Mouse (Mus musculus) bone marrow, adult 2 months (tissue): ENCODE results near the gene Slc3a2.

Source experiments
- CTCF ChIP-seq: fragments of 200-500 bp; IDR thresholded peaks from 2 replicates; pipeline ENCODE4 v1.5.1; 2011; ENCODE audit warnings: low read length, control low read depth; ENCODE audit not compliant: control insufficient read depth, insufficient read depth
- POLR2A ChIP-seq: fragments of 200-500 bp; IDR thresholded peaks from 2 replicates; pipeline ENCODE4 v1.6.1; 2011; ENCODE audit warnings: low read depth, mild to moderate bottlenecking, control low read depth, low read length, borderline replicate concordance; ENCODE audit not compliant: control insufficient read depth

DNA sequence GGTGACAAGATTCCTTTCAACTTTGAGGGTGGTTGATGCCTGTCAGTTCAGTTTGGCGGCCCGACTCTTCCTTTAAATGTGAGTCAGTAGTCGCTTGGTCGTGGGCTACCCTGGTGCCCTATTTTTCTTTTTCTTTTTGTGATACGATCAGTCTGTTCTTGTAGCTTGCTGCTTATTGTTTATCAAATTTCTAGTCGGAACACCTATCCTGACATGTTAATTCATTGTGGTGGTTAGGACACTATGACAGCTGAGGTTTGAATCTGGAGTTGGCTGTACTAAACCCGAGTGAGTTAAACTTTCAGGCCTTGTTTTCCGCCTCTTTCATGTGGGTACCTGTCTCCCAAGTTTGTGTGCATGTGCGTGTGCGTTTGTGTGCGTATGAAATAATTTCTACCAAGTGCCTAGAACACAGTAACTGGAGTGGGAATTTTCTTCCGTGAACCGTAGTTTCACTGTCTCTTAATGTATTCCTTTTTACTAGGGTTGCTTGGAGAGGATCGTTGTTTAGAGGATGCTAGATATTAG, 34.4 kb upstream of the Slc3a2 start:
- TF ChIP-seq CTCF: no peak
- no peak for TF ChIP-seq POLR2A
